Mouse (Mus musculus): ENCODE results near the gene Cops2.

The Cops2 gene

DNA sequence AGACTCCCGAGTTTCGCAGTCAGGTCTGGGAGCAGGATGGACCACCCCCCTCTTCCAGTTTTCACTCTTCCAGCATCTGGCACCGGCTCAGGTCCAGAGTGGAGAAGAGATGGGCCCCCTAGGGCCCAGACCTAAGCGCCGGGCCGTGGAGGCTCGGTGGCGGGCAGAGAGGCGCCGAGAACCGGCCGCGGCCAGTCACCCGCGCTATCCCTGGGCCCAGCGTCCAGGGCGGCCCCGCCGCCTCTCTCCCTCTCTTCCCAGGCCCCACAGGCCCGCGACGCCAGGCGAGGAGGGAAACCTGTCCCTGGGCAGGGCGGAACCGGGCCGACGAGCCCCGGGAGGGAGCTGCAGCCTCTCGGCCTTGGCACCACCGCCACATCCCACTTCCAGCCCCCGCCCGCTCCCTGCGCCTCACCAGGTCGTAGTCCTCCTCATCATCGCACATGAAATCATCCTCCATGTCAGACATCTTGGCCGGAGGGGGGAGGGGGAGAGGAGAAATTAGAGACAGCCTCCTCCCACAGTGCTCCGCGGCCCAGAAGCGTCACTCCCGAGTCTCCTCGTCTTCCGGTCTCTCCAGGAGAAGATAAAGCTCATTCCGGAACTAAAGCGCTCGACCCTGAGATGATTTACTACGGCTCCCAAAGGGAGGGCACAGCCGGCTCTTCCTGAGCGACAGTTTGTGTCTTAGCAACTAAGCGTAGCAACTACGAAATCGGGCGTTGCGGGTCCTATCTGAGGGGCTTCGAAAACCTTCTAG lies at the start of gene Cops2, which contains the start of gene Galk2:
Cops2 (minus strand) TSS at position 619 of the 760 bp plus-strand sequence.
Galk2 (plus strand) TSS at position 589 of the 760 bp plus-strand sequence.
- peak; percentile 94 for DNase-seq

DNA sequence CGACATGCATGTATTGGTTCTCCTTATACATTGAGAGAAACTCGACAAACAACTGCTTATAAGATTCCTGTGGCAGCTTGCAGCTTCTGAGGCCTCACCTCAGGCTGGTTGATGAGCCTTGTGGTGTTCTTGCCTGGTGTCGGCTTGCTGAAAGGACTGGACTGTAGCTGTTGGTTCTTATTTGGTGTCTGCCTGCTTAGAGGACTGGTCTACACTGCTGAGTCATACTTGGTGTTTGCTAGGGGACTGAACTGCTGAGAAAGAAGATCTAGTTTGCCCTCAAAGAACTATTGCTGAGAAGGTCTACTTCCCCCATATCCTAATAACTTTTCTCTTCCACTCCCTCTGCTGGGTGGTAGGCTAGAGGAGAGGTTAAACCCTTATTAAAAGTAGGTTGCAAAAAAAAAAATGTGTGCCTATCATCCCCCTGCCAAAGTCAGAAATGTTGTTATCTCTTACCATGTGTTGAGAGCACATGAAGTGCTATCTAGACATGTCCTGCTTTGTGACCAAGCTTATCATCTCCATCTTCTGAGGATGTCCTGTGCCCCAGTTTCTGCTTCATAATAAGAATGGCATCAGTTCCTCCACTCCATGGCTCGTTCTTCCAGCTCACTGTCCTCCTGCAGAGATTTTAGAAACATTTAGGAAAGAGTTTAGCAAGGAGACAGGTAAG lies 48.8 kb upstream of the Cops2 start:
- DNase-seq: no peak

DNA sequence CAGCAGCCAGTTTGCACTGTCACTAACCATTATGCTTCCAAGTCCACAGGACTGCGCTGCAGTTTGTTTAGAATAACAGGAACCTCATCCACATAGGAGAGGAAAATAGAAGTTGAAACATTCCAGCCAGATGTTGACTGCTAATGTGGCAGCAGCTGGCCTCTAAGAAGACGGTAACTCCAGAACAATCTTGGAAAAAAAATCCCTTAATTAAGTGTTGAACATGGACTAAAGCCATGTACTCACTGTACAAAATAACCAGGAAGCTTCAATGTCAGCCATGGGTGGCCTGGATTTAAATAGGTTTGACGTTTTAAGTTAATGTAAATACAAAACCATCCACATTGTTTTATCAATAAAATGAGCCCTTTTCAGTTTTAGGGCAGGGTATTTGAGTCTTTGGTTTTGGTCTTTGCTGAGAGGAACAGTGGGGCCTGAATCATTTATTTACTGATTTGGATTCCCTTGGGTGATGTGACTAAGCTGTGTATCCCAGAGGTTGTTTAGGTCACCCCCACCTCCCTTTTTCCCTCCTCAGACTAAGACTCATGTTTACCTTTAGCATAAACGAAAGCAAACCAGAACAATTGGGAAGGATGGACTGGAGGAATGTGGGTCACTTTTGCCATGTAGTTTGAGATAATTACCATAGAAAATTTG lies 47.6 kb upstream of the Cops2 start:
- DNase-seq: no peak

DNA sequence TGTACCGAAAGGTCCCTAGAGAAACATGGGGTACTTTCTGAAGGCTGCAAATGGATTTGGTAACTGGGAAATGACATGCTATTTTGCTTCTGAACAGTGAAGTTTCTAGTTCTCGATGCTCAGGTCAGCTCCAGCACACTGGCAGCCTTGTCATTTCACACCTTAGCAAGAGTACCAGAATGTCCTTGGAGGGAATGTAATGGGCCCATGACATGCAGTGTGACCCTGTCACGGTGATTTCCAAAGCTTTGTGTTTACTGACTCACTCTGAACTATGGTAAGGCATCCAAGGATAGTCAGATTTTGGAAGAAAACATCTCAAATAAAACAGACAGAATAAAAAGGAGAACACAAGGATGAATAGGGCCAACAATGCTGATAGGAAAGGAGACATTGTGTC lies 42.5 kb upstream of the Cops2 start:
- no peak for DNase-seq

DNA sequence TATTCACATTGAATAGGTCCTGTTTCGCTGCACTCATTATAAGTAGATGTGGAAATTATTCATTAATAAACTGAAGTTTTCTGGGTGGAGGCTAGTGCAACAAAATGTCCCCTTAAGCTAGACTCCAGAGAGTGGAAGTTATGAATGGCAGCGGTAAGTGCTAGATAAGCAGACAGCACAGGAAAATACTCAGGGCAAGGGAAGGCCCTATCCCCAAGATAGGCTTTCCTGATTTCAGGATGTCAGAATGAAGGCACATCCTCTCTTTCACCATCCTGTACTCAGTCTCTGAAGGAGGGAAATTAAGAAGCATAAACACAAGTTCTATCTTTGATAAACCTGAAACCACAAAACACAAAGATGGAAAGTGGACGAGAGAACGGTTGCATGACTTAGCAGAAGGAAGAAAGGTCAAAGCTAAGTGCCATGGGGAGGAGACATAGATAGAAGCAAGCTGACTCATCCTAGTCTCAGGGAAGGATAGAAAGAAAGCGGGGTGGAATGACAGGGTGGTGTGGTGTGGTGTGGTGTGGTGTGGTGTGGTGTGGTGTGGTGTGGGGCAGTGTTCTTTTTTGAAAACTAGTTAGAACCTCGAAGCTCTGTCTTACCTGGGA lies 42.0 kb upstream of the Cops2 start:
- no peak for DNase-seq

DNA sequence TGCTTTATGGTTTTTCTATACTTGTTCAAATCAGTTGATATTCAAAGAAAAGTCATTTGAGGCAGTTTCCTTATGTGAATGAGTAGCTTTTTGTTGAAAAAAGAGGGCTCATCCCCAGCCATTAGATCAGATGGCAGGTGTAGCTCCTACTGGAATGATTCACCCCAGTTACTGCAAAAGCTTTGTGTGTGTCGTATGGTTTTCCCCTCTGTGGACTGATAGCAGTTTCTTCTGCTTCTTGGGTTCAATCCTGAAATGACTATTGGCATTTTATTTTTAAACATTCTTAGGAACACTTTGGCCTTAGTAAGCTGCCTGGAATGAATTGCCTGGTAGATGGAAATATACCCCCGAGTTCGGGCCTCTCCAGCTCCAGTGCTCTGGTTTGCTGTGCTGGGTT lies 37.4 kb upstream of the Cops2 start:
- DNase-seq: no peak

DNA sequence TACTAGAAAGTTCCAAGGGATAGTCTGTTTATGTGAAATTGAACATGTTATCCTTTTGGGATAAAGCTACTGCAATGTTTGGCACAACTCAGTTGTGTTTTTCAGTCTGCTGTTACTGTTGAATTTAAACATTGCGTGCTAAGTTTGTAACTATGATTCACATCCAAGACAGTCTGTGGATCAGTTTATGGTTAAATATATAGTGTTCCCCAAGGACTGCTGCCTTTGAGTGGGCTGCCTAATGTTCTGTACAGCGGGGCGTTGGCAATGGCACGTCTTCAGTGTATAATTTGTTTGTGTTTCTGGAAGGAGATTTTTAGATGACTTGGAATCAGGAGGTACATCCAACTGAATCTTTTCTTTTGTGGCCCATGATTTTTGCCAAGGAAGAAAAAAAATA lies 36.2 kb upstream of the Cops2 start:
- DNase-seq: no peak

DNA sequence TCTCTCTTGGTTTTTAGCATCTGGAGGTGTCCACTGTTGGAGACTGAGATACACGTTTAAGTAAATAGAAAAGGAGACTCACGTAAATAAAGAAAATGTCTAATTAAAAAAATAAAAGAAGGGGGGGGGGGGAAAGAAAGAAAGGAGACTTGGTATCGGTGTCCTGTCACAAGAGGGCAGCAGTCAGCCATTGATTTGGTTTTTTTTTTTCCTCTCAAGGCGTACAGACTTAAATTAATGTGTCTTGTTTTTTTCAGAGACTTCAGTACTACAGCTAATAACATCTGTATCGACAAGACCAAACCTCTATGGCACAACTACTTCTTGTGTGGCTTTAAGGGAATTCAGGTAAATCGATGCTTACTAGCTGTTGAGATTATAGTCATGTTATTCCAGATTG lies 34.2 kb upstream of the Cops2 start:
- no peak for DNase-seq

DNA sequence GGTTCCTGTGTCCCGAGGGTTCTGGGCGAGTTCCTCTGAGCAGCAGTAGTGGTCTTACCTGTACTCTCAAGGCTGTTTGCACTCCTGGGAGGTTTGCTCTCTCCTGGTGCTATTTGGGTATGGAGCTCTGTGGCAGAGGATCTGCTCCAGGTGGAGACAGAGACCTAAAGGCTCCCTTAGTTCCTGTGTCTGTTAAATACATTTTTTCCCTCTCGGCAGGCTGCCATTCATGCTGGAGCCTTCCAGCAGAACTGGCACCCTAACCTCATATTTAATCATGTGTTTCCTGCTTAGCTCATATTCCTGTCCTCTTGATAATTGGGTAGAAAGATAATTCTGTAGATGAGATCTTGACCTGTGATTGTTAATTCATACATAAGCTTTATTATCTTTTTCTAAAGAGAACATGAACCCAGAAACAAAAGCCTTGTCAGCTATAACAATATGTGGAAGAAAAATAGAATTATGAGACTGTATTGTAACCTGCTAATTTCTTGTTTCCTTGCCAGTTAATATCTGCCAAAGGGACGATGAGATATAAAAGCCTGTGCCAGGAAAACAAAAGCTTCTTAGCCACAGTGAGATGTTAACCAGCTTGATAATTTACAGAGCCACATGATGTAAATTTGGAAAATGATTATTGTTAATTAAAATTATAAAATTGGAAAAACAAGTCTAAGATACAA lies 27.1 kb upstream of the Cops2 start:
- DNase-seq: no peak

DNA sequence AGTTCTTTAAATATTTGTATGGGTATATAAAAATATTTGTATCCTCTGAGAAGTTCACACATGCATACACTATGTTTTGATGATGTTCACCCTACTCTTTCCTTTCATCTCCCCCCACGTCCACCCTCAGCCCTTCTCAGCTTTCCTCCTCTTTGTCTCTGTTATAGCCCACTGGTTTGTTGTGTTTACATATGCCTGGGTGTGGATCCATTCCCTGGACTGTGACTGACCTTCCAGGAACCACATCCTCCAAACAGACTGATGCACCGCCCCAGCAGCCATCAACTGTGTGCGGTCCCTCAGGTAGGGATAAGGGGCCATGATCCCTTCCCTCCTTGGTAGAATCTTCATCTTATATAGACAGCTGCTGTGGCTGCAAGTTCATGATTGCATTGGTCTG lies 11.2 kb upstream of the Cops2 start:
- DNase-seq: no peak

DNA sequence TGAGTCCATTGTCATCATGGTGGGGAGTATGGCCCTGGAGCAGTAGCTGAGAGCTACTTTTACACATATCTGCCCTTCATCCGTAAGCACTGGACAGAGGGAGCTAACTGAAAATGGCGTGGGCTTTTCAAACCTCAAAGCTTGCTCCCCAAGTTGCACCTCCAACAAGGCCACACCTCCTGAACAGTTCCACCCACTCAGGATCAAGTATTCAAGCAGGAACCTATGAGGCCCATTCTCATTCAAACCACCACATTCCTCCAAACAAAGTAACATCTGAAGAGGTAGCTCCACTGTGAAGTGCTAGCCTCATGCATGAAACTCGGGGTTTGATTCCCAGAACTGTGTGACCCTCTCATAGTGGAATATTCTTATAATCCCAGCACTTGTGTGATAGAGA lies 9.4 kb upstream of the Cops2 start:
- DNase-seq: no peak

DNA sequence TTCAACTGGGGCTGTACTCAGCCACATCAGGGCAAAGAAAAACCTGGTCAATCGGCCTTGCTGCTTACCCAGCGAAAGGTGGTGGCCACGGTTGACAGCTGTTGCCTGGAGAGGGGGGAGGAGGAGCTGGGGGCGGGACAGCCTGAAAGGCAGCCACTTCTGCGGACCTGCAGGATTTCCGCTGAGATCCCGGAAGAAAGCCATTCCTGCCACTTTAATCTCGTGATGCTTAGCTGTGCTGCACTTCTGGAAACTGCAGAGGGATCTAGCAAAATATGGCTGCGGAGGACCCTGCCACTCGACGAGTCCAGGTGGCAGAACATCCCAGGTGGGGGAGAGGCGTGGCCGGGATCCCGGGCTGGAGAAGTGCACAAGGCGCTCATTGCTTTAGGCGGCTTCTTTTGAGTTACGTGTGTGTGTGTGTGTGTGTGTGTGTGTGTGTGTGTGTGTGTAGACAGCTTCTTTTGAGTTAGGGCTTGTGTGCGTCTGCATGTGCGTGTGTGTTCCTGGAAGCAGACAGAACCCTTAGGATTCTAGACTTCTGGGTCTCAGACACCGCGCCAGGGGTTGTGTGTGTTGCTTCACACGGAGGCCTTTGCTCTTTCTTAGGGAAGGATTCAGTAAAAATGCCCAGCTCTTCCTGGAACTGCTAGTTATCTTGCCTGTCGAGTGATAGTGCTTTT lies 7.3 kb upstream of the Cops2 start:
- DNase-seq: peak; percentile 44

DNA sequence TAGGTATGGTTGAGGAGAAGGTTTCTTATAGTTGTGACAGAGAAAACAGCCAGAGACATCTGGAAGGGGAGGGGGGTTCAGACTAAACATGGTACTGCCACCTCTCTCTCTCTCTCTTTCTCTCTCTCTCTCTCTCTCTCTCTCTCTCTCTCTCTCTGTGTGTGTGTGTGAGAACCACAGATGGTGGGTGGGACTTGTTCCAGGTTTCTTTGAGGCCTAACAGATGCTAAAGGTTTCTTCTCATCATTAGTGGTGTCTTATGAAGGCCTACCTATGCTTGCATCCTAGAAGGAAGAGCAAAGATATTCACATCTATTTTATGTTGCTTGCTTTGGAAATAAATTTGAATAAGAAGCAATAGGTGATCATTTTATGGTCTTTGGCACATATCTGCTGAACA lies 6.6 kb upstream of the Cops2 start:
- DNase-seq: no peak

DNA sequence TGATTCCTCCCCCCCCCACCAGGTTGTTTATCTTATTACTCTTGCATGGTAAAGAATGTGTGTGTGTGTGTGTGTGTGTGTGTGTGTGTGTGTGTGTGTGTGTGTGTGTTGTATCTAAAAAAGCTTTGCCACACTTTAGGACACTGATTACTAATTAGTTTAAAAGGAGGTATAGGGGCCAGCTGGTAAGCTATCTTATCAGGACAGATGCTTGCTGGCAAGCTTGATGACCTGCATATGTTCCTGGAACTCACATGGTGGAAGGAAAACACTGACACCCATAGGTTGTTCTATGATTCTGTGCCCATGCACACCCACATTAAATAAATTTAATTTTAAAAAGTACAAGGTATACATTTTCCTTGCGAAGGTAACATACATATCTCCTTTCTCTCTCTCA lies 5.6 kb upstream of the Cops2 start:
- DNase-seq: no peak

DNA sequence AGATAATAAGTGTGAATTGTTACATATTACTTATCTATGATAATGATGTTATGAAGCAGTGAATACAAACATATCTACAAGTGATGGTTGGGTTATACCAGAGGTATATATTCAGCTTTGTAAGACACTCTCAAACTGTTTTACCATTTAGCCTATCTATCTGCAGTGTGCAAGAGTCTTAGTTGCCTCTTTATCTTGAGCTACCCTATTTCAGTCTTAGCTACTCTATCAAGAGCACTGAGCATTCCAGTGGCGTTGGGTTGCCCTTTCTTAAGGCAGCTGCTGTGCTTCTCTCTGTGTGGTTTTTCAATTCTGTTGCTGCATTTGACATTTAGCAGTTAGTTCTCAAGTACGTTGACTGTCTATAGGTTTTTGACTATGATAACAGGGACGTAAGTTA lies 4.9 kb upstream of the Cops2 start:
- no peak for DNase-seq

DNA sequence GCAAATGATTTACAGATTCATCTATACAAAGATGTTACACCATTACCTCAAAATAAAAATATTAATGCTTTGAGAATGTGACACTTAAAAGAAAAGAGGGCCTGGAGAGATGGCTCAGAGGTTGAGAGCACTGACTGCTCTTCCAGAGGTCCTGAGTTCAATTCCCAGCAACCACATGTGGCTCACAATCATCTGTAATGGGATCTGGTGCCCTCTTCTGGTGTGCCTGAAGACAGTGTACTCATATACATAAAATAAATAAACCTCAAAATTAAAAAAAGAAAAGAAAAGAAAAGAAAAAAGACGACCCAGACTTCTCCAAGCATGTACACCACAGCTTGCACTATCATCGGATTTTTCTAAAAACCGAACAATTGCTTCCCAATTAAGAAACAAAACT lies 1.2 kb downstream of the Cops2 start:
- DNase-seq: no peak

DNA sequence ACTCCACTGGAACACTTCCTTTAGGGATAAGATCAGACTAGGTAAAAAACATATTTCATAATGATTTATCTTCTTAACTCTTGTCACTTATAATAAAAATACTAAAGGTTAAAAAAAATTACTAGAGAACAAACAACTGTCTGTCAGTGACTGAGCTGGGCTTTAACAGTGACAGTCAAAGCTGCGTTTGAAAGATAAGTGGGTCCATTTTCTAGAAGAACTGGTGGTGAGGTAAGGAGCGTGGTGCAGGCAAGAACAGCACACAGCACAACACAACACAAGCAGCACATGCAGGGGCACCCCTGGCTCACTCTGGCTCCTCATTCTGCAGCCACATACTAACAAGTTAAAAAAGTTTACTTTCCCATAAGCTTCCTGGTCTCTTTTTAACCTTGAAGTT lies 7.7 kb downstream of the Cops2 start:
- no peak for DNase-seq

DNA sequence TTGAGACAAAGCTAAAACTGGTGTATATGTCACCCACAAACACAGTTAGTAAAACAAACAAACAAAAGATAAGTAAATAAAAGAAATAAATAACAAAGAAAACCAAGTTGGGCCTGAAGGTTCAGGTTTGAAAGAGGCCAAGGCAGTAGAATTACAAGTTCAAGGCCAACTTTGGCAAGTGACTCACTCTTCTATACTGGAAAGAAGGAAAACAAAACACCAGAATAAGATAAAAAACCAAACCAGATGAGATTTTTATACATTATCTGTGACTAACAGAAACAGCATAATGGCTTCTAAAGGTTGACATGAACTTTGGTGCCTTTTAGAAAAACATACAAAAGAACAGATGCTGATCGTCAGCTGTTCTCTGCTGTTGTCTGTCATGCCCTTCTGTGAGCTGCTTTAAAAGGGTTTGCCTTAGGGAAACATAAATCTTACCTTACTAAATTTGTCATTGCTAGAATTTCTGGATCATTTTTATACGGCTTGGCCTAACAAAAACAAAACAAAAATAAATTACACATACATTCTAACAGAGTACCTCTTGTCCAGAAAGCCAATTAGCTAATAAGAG lies 20.1 kb downstream of the Cops2 start:
- no peak for DNase-seq

DNA sequence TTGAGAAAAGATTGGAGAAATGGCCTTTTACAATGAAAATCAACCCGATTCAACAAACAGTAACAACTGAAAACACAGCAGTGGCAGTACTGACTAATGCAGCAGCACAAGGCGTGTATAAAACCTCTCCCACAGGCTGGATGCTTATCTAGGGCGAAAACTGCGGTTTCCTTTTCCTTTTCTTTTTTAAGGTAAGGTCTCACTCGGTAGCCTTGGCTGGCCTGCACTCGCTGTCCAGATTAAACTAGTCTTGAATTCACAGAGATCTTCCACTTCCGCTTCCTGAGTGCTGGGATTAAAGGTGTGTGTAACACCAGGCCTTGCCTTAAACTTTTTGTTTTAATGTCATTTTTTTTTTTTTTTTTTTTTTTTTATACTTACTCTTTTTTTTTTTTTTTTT lies 20.8 kb downstream of the Cops2 start:
- DNase-seq: no peak

DNA sequence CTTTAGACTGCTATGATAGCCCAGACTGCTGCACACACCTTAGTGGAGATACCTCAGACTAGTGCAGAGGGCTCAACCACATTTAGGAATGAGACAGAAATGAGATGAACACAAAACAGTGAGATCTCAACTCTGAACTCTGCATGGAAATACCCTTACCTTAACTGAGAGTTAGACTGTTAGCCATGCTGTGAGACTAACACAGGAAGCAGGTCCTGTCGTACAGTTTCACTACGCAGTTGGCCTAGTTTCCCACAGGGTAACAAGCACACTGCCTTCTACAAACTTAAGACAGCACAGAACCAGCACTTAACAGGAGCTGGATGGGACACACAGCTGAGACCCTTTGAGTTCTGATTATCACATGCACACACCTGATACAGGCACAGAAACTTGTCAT lies 29.0 kb downstream of the Cops2 start:
- no peak for DNase-seq

DNA sequence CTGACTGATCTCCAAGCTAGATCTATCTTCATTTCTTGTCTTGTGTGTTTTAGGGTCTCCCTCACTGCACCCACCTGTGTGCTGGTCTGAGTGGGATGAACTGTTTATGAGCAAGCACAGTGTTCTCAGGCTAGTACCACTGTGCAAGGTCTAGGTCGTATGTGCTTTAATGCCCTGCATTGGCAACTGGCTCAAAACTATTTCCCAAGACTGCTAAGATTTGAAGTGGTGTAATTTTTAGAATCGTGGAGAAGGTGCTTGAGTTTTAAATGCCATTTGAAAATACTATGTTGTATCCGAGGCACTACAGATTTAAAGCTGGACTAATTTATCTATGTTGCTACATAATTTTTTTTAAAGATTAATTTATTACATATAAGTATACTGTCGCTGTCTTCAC lies 31.0 kb downstream of the Cops2 start:
- DNase-seq: no peak

DNA sequence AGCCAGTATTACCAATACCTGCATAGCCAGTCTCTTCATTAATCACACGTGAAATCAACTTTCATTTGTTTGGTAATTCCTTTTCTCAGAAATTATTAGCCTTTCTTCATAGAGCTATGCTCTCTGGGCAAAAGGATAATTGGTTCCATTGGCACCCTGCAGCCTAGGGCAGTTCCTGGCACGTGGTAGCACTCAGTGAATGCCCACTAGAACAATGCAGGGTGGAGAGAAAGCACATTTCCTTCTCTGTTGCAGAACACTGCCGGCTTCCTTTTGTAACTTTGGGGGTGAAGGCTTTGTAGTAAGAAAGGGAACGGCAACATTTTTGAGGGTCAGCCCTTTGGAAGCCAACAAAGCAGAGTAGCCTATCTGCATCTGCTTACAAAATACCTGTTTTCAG lies 32.7 kb downstream of the Cops2 start:
- no peak for DNase-seq

Data from right cerebral cortex, postnatal 25 days (tissue).